Comparison of ENCODE assay signal across 14 mouse cellular contexts in genomic region chr9:51995331-51996099, GRCm38 (mm10). TPM values are rescaled to one million over a fixed set of nuclear protein-coding genes. Genes with fewer than 3 reads are reported as not detected.
DNase-seq lines count a peak whose midpoint lies in the region; ATAC-seq and TF ChIP-seq lines count a peak whose summit lies in the region.
"Had no signal": no experiment of that assay in that cellular context is flagged by ENCODE, and none has a peak within 500 bp of the region (broad histone marks: within the 10 kb centered on the region; RNA-seq: fewer than 3 reads in every experiment).

No protein-coding gene starts in this region.

- H3K9ac ChIP-seq in heart, embryonic 13.5 days = no peak overlapping the region
- no peak overlapping the region for H3K9ac ChIP-seq in midbrain, embryonic 14.5 days (replicated peaks; ENCODE audit: low read length)
- H3K9ac ChIP-seq in midbrain, postnatal 0 days (replicated peaks; ENCODE audit: low read length, poor library complexity, severe bottlenecking) = no peak overlapping the region
- H3K9ac ChIP-seq in stomach, embryonic 15.5 days = no peak overlapping the region
- H3K9ac ChIP-seq in forebrain, embryonic 15.5 days (replicated peaks) = no peak overlapping the region
- H3K9ac ChIP-seq: forebrain, embryonic 12.5 days; lung, embryonic 14.5 days; midbrain, embryonic 12.5 days had no signal

- no peak for ATAC-seq in heart, embryonic 13.5 days (ENCODE audit: extremely low read depth, insufficient number of reproducible peaks, low FRiP score, low TSS enrichment)
- no peak for ATAC-seq in midbrain, embryonic 14.5 days (ENCODE audit: low FRiP score, low TSS enrichment)
- no peak for ATAC-seq in midbrain, postnatal 0 days (ENCODE audit: low FRiP score)
- peak; percentile 79 for ATAC-seq in stomach, embryonic 15.5 days (ENCODE audit: insufficient read depth, low FRiP score, low read depth)
- ATAC-seq in forebrain, embryonic 15.5 days (replicated peaks) = no peak

- 0 out of 2 replicates have a peak overlapping the region, but pooled peaks have one; percentile 16 for H3K27ac ChIP-seq in heart, embryonic 13.5 days (replicated peaks)
- H3K27ac ChIP-seq in midbrain, embryonic 14.5 days (replicated peaks; ENCODE audit: low read depth, low read length) = no peak overlapping the region
- H3K27ac ChIP-seq in midbrain, postnatal 0 days (ENCODE audit: low read depth, low read length) = no peak overlapping the region
- no peak overlapping the region for H3K27ac ChIP-seq in stomach, embryonic 15.5 days
- H3K27ac ChIP-seq in forebrain, embryonic 15.5 days (replicated peaks) = no peak overlapping the region
- H3K27ac ChIP-seq: forebrain, embryonic 12.5 days; midbrain, embryonic 12.5 days had no signal

- no peaks in the 10 kb centered on the region for H3K36me3 ChIP-seq in heart, embryonic 13.5 days
- no peaks in the 10 kb centered on the region for H3K36me3 ChIP-seq in midbrain, embryonic 14.5 days (ENCODE audit: control insufficient read depth, insufficient read depth, low read length)
- no peaks in the 10 kb centered on the region for H3K36me3 ChIP-seq in midbrain, postnatal 0 days (ENCODE audit: insufficient read depth, low read length)
- no peaks in the 10 kb centered on the region for H3K36me3 ChIP-seq in stomach, embryonic 15.5 days
- no peaks in the 10 kb centered on the region for H3K36me3 ChIP-seq in forebrain, embryonic 15.5 days
- H3K36me3 ChIP-seq: forebrain, embryonic 12.5 days; midbrain, embryonic 12.5 days had no signal

- H3K27me3 ChIP-seq in heart, embryonic 13.5 days (replicated peaks) = no peaks in the 10 kb centered on the region
- H3K27me3 ChIP-seq in midbrain, embryonic 14.5 days (ENCODE audit: control insufficient read depth, insufficient read depth, low read length) = no peaks in the 10 kb centered on the region
- no peaks in the 10 kb centered on the region for H3K27me3 ChIP-seq in midbrain, postnatal 0 days (ENCODE audit: insufficient read depth, low read length)
- H3K27me3 ChIP-seq in stomach, embryonic 15.5 days (replicated peaks) = no peaks in the 10 kb centered on the region
- no peaks in the 10 kb centered on the region for H3K27me3 ChIP-seq in forebrain, embryonic 15.5 days
- H3K27me3 ChIP-seq: forebrain, embryonic 12.5 days; midbrain, embryonic 12.5 days had no signal

- peaks cover 18% of the 10 kb centered on the region for H3K4me1 ChIP-seq in heart, embryonic 13.5 days
- H3K4me1 ChIP-seq in midbrain, embryonic 14.5 days (ENCODE audit: control insufficient read depth, insufficient read depth, low read length) = no peaks in the 10 kb centered on the region
- no peaks in the 10 kb centered on the region for H3K4me1 ChIP-seq in midbrain, postnatal 0 days (ENCODE audit: insufficient read depth, low read length)
- 0 out of 2 replicates have a peak, but pooled peaks cover 5% of the 10 kb centered on the region for H3K4me1 ChIP-seq in stomach, embryonic 15.5 days
- H3K4me1 ChIP-seq in forebrain, embryonic 15.5 days = no peaks in the 10 kb centered on the region
- H3K4me1 ChIP-seq: forebrain, embryonic 12.5 days; midbrain, embryonic 12.5 days had no signal

- intact Hi-C loops in heart, postnatal 10 days (cut with DNase I) = no loop called here

- peaks cover 7% of the 10 kb centered on the region for H3K9me3 ChIP-seq in heart, embryonic 13.5 days
- H3K9me3 ChIP-seq in midbrain, embryonic 14.5 days (ENCODE audit: control insufficient read depth, low read length) = 0 out of 2 replicates have a peak, but pooled peaks cover 11% of the 10 kb centered on the region
- peaks cover 5% of the 10 kb centered on the region; the same call in 1 of the 2 replicates for H3K9me3 ChIP-seq in midbrain, postnatal 0 days (ENCODE audit: low read length)
- H3K9me3 ChIP-seq in stomach, embryonic 15.5 days = no peaks in the 10 kb centered on the region
- H3K9me3 ChIP-seq in forebrain, embryonic 15.5 days = 0 out of 2 replicates have a peak, but pooled peaks cover 2% of the 10 kb centered on the region
- H3K9me3 ChIP-seq: forebrain, embryonic 12.5 days had no signal

- 54% methylated on average over 5 of the region's 5 CpGs for WGBS in heart, embryonic 13.5 days
- 78% methylated on average over 5 of the region's 5 CpGs for WGBS in midbrain, embryonic 14.5 days
- WGBS in midbrain, postnatal 0 days = 81% methylated on average over 5 of the region's 5 CpGs
- WGBS in stomach, embryonic 15.5 days = 58% methylated on average over 5 of the region's 5 CpGs
- 86% methylated on average over 5 of the region's 5 CpGs for WGBS in forebrain, embryonic 15.5 days

- H3K4me2 ChIP-seq in heart, embryonic 13.5 days = no peak overlapping the region
- no peak overlapping the region for H3K4me2 ChIP-seq in midbrain, embryonic 14.5 days (ENCODE audit: low read length)
- H3K4me2 ChIP-seq in midbrain, postnatal 0 days (ENCODE audit: low read depth, low read length, poor library complexity, severe bottlenecking) = no peak overlapping the region
- H3K4me2 ChIP-seq in stomach, embryonic 15.5 days = no peak overlapping the region
- no peak overlapping the region for H3K4me2 ChIP-seq in forebrain, embryonic 15.5 days (replicated peaks)
- H3K4me2 ChIP-seq: forebrain, embryonic 12.5 days; lung, embryonic 14.5 days; midbrain, embryonic 12.5 days had no signal

- no peak for TF ChIP-seq CTCF in midbrain, postnatal 0 days (IDR thresholded peaks at IDR 0.05)

- no peak overlapping the region for H3K4me3 ChIP-seq in heart, embryonic 13.5 days
- H3K4me3 ChIP-seq in midbrain, embryonic 14.5 days (replicated peaks; ENCODE audit: low read depth, low read length) = no peak overlapping the region
- H3K4me3 ChIP-seq in midbrain, postnatal 0 days (ENCODE audit: low read depth, low read length) = no peak overlapping the region
- H3K4me3 ChIP-seq in stomach, embryonic 15.5 days (replicated peaks) = no peak overlapping the region
- no peak overlapping the region for H3K4me3 ChIP-seq in forebrain, embryonic 15.5 days
- H3K4me3 ChIP-seq: forebrain, embryonic 12.5 days; midbrain, embryonic 12.5 days had no signal

- DNase-seq in heart, postnatal 10 days = no peak
- peak; percentile 23 for DNase-seq in midbrain, embryonic 14.5 days
- no peak for DNase-seq in midbrain, postnatal 0 days (ENCODE audit: low spot score)
- DNase-seq in kidney, postnatal 25 days = peak; percentile 59 to 63
- no peak for DNase-seq in ovary, adult 18-20 months (ENCODE audit: low spot score)
- DNase-seq: adrenal gland, adult 2 months; B cell, adult 2 months; layer of hippocampus, adult 9-11 months; lung, embryonic 14.5 days had no signal

RNA-seq across cellular contexts. Expression of gene Fdx1, which starts 32.2 kb away (rescaled TPM):
- polyA plus RNA-seq in heart, embryonic 13.5 days (2015; fragmentation: Nextera tagmentation; extraction: Ambion mirVana) = 83.0 and 84.1 TPM in 2 replicates
- 10 to 100 TPM; 90.3 to 90.7 TPM for total RNA-seq in heart, postnatal 10 days (2021)
- polyA plus RNA-seq in midbrain, embryonic 14.5 days (2014; fragmentation: Nextera tagmentation; extraction: Ambion mirVana) = 43.0 and 48.9 TPM in 2 replicates
- 18.0 and 22.6 TPM in 2 replicates for total RNA-seq in midbrain, postnatal 0 days (2014; rRNA removed)
- polyA plus RNA-seq in midbrain, postnatal 0 days (2015; fragmentation: Nextera tagmentation; extraction: Ambion mirVana) = 39.1 and 41.7 TPM in 2 replicates
- polyA plus RNA-seq in stomach, embryonic 15.5 days (2015; fragmentation: Nextera tagmentation; extraction: Ambion mirVana) = 84.2 and 91.4 TPM in 2 replicates
- 44.4 and 44.9 TPM in 2 replicates for polyA plus RNA-seq in forebrain, embryonic 15.5 days (2015; fragmentation: Nextera tagmentation; extraction: Ambion mirVana)

RNA-seq across cellular contexts. Expression of gene Rdx, which starts 51.5 kb away (rescaled TPM):
- 112 and 117 TPM in 2 replicates for polyA plus RNA-seq in heart, embryonic 13.5 days (2015; fragmentation: Nextera tagmentation; extraction: Ambion mirVana)
- 100 to 1,000 TPM; 110 to 120 TPM for total RNA-seq in heart, postnatal 10 days (2021)
- polyA plus RNA-seq in midbrain, embryonic 14.5 days (2014; fragmentation: Nextera tagmentation; extraction: Ambion mirVana) = 79.8 and 114 TPM in 2 replicates
- total RNA-seq in midbrain, postnatal 0 days (2014; rRNA removed) = 53.3 and 58.1 TPM in 2 replicates
- polyA plus RNA-seq in midbrain, postnatal 0 days (2015; fragmentation: Nextera tagmentation; extraction: Ambion mirVana) = 71.7 and 85.7 TPM in 2 replicates
- polyA plus RNA-seq in stomach, embryonic 15.5 days (2015; fragmentation: Nextera tagmentation; extraction: Ambion mirVana) = 94.3 and 97.2 TPM in 2 replicates
- 105 and 108 TPM in 2 replicates for polyA plus RNA-seq in forebrain, embryonic 15.5 days (2015; fragmentation: Nextera tagmentation; extraction: Ambion mirVana)

Comparison
In these comparisons a context has a peak if more than half of its experiments do, and no peak if none do; other contexts are left out.
1. DNase-seq: peak in midbrain, embryonic 14.5 days (single experiment) and kidney, postnatal 25 days (2 of 2); none in heart, postnatal 10 days (0 of 2), midbrain, postnatal 0 days (single experiment) and ovary, adult 18-20 months (single experiment).